Mouse (Mus musculus) cortical plate, adult 2 months (tissue): ENCODE data around the gene Rap1gap. TPM values are rescaled to one million over a fixed set of nuclear protein-coding genes. Genes with fewer than 3 reads are reported as not detected.
A peak's percentile ranks its signal among the peaks of the same experiment; 100 is the strongest.

ENCODE experiments used
- H3K27ac ChIP-seq: fragments of 200-500 bp; 2 replicates; pipeline ENCODE4 v1.5.1; 2012; ENCODE audit warnings: low read length, control low read depth, inconsistent platforms; ENCODE audit not compliant: insufficient read depth
- H3K4me1 ChIP-seq: fragments of 200-500 bp; 2 replicates; pipeline ENCODE4 v1.6.1; 2011; ENCODE audit warnings: low read length; ENCODE audit not compliant: control insufficient read depth, insufficient read depth
- H3K4me3 ChIP-seq: fragments of 200-500 bp; 2 replicates; pipeline ENCODE4 v1.5.1; 2011; ENCODE audit warnings: mild to moderate bottlenecking, low read length, control low read depth; ENCODE audit not compliant: insufficient read depth
- CTCF ChIP-seq: fragments of 200-500 bp; IDR thresholded peaks from 2 replicates; pipeline ENCODE4 v1.5.1; 2011; ENCODE audit warnings: mild to moderate bottlenecking, control low read depth, low read length; ENCODE audit not compliant: insufficient read depth; ENCODE audit errors: extremely low read depth
- POLR2A ChIP-seq: fragments of 200-500 bp; IDR thresholded peaks from 2 replicates; pipeline ENCODE4 v1.6.1; 2011; ENCODE audit warnings: mild to moderate bottlenecking, low read length, control low read depth; ENCODE audit not compliant: insufficient read depth; ENCODE audit errors: extremely low read depth
- polyA plus RNA-seq: library from polyadenylated mRNA; depleted of rRNA; stranded (reverse); fragments of >200 nt; gene quantifications from 2 replicates; pipeline ENCODE4 v1.2.3, GENCODE M21; 2012

The Rap1gap gene
- polyA plus RNA-seq, 1 experiment, result 383 TPM

DNA sequence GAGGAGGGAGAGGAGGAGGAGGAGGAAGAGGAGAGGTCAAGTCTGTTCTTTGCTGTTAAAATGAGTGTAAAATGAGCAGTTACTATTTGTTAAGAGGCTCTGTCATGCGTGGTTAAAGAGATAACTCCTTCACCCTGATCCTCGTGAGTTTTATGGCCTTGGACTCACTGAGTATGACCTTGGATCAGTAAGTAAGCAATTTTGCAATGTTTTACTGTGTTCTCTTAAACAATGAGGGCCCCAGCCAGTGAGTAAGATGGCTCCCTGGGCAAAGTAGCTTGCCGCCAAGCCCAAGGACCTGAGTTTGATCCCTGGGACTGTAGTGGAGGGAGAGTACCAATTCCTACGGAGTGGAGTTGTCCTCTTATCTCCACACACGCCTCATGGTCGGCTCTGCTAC, 36.4 kb downstream of the Rap1gap start:
- peaks cover 17% of the 10 kb centered on the region for H3K4me1 ChIP-seq
- no peak overlapping the region for H3K27ac ChIP-seq
- no peak for TF ChIP-seq CTCF
- TF ChIP-seq POLR2A, result no peak
- H3K4me3 ChIP-seq, result no peak overlapping the region

DNA sequence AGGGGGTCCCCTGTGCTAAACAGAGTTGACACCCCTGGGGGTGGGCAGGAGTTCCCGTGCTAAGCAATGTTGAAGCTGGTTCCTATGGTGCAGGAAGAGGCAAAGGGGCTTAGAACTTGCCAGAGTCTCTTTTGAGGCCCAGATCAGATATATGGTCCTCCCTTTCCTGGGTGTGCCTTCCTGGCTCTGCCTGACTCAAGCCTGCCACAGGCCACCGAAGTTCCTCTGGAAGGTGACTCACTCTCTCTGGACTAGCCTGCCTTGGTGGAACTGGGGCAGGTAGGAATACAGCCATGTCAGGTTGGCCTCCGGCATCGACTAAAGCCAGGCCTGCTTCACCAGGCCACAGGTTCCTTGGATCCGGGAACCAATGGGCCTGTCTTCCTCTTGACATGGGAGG, 38.6 kb downstream of the Rap1gap start:
- H3K4me1 ChIP-seq, result peaks cover 17% of the 10 kb centered on the region
- no peak for TF ChIP-seq POLR2A
- H3K27ac ChIP-seq, result no peak overlapping the region
- no peak overlapping the region for H3K4me3 ChIP-seq

DNA sequence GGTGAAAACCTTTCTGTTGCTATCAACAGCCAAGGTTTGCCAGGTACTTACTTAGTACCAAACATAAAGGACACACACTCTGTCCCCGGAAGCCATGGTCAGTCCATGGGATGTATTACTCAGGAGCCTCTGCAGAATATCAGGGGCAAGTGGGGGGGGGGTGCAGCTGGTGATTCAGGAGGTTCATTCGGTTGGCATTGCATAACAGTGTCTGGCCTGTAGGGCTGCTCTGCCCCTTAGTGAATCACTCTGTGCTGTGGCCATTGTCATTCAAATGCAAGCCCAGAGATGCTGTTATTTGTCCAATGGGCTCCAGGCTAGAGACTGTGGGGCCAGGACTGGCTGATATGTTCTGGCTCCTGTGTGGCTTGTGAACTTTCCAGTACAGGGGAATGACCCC, 40.0 kb downstream of the Rap1gap start:
- Histone ChIP-seq H3K4me1 (peaks cover 15% of the 10 kb centered on the region), H3K4me3 (no peak overlapping the region), H3K27ac (no peak overlapping the region)
- no peak for TF ChIP-seq CTCF
- TF ChIP-seq POLR2A, result no peak

DNA sequence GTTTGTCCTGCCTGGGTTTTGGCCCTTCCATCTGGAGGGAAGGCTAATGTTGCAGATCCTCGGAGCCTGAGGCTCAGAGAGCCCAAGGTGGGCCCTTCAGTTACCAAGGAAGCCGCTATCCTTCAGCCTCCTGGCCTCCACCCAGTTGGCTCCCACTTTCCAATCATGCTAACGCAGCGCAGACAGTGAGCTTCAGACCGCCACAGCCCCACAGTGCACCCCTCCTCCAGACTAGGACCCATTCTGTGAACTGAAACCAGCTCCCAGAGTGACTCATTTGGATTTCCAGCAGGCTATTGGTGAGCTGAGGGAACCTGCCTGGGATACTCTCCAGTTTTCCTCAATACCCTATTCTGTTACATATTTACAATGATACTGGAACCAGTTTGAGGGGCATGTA, 40.9 kb downstream of the Rap1gap start:
- TF ChIP-seq CTCF, result no peak
- no peak for TF ChIP-seq POLR2A
- Histone ChIP-seq H3K27ac (no peak overlapping the region), H3K4me1 (peaks cover 11% of the 10 kb centered on the region), H3K4me3 (no peak overlapping the region)

DNA sequence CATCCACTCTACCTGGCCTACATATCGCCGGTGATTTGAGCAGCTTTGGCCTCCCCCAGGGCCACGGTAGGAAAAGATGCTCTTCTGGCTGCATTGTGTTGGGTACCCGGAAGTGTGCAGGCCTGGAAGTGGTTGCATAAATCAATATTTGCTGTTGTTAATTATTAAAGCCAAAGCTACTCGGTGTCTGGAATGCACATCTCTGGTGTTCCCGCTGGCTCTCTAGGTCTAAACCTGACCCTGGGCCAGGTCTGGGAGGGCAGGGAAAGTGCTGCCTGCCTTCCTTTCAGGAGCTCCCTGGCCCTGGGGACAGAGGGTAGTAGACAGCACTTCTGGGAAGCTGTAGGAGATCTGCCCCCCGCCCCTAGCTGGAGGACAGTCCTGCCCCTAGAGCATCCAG, 42.0 kb downstream of the Rap1gap start:
- no peak overlapping the region for H3K4me3 ChIP-seq
- H3K27ac ChIP-seq, result no peak overlapping the region
- peaks cover 11% of the 10 kb centered on the region for H3K4me1 ChIP-seq
- TF ChIP-seq POLR2A (no peak), CTCF (no peak)

DNA sequence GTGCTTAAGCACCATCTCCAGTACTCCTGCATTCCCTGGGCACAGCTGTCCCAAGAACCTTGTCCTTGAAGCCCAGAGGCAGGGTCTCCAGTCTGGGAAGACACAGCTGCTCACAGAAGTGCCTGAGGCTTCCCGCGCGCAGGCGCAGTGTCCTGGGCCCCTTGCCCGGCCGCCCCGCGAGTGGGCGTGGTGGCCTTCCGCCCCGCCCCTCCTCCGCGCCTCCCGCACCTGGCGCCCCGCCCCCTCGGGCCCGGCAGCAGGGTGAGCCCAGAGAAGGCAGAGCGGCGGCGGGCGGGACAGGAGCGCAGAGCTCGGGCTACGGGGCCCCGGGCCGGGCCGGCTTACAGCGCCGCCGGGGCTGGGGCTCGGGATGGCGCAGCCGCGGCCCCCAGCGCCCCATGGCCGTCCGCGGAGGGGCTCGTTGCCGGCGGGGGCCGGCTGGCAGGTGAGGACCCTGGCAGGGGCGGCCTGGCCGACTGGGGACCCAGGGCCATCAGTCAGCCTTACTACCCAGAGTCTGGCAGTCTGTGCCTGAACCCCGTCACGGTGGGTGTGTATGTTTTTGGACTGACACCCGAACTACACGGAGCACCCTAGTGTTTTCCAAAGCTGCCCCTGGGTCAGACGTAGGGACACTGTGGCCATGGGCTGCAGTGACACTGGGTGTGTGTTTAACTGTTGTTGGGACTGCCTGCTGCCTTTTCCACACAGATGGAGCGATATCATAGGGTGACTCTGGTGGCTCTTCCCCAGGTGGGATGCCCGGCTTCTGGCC, 42.9 kb downstream of the Rap1gap start:
- Histone ChIP-seq H3K27ac (no peak overlapping the region), H3K4me3 (no peak overlapping the region), H3K4me1 (peaks cover 11% of the 10 kb centered on the region)
- TF ChIP-seq CTCF (no peak), POLR2A (no peak)

DNA sequence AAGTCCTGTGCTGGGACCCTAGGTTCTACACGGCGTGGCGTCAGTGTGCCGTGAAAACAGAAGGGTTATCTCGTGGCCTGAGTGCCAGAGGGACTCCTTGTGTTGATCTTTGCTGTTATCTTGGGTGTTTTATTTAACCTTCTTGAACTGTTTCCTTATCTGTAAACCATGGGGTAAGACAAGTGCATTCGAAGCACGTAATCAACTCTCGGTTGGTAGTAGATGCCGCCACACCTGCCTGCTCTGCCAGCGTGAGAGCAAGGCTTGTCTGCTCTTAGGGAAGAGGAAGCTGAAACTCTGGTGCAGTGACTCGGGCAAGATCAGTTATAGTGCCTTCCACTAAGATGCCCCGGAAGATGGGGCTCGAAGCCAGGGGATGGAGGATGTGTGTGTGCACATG, 48.4 kb downstream of the Rap1gap start:
- Histone ChIP-seq H3K27ac (no peak overlapping the region), H3K4me1 (no peaks in the 10 kb centered on the region), H3K4me3 (no peak overlapping the region)
- TF ChIP-seq POLR2A, result no peak
- TF ChIP-seq CTCF, result no peak

DNA sequence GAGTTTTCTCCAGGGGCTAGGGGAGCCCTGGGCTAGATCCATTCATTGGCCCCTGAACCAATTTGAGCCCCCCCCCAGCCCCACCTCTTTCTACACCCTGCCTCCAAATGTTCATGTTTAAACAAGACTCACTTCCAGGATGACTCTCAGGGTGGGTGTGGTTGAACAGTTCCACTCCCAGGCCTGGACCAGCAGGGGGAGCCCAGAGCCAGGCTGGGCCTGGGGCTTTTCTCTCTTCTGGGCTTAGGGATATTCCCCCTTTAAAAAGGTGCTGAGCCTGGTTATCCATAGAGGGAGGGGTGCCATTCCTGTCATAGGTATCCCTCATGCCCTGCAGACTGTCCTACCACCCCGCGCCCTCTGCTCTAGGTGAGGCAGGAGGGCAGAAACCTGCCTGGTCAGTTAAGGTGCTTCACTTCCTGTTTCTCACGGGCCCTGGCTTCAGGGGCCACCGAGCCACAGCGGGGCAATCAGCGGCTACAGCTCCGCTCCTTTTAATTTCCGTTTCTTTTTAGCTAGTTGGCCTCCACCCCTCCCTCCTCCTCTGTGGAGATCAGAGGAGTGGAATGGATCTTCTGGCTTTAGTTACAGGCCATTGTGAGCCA, 49.6 kb downstream of the Rap1gap start:
- Histone ChIP-seq H3K4me3 (no peak overlapping the region), H3K27ac (no peak overlapping the region), H3K4me1 (no peaks in the 10 kb centered on the region)
- TF ChIP-seq CTCF (peak; percentile 33; the same call in 1 of the 2 replicates), POLR2A (no peak)

DNA sequence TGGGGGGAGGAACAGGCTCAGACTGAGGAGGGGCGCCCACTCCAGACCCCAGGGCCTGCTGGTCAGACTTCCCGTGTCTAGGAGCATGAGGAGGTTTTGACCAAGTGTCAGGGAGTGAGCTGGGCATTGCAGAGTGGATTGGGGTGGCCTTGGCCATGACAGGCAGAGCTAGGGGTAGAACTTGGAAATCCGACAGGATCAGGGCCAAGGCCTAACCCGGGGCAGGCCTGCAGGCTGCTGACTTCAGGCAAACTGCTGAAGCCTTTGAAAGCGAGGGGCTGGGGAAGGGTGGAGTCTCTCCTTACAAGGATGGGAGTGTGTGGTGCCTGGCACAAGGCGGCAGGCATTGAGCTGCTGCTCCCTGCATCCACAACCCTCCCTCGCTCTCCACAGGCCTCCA, 52.5 kb downstream of the Rap1gap start:
- H3K27ac ChIP-seq, result no peak overlapping the region
- TF ChIP-seq CTCF (no peak), POLR2A (no peak)
- H3K4me3 ChIP-seq, result no peak overlapping the region
- H3K4me1 ChIP-seq, result no peaks in the 10 kb centered on the region

DNA sequence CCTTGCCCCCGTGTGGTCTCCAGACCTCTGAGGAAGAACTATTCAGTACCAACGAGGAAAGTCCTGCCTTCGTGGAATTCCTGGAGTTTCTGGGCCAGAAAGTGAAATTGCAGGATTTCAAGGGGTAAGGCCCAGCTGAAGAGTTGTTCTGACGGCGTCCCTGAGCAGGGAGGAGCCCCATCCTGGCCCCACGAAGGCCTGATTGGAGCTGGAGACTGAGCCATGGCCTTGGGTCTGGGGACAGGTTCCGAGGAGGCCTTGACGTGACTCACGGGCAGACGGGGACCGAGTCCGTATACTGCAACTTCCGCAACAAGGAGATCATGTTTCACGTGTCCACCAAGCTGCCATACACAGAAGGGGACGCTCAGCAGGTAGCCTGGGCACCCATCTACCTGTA, 53.1 kb downstream of the Rap1gap start:
- TF ChIP-seq CTCF (no peak), POLR2A (no peak)
- H3K4me1 ChIP-seq, result no peaks in the 10 kb centered on the region

More for the DNA sequence above, 53.1 kb downstream of the Rap1gap start:
- H3K4me3 ChIP-seq, result no peak overlapping the region
- no peak overlapping the region for H3K27ac ChIP-seq
